Mouse (Mus musculus): ENCODE data around the gene Top1.

- TF ChIP-seq CTCF (IDR thresholded peaks at IDR 0.05; ENCODE audit: extremely low read depth, insufficient read length, insufficient replicate concordance, low read depth, low read length) (no peak), POLR2A (IDR thresholded peaks at IDR 0.05; ENCODE audit: low read depth, low read length) (no peak)
These were observed 7.5 kb downstream of the Top1 start for GRCm38 (mm10) chr2:160653218-160653617.
